Mouse (Mus musculus) midbrain, embryonic 11.5 days (tissue): ENCODE data around the gene Cdk4. TPM values are rescaled to one million over a fixed set of nuclear protein-coding genes. Genes with fewer than 3 reads are reported as not detected.
A peak's percentile ranks its signal among the peaks of the same experiment; 100 is the strongest.
"Not testable (repeated sequence)": the region's sequence is repeated elsewhere in the genome, so short reads cannot be mapped to it uniquely, and the experiment has no call there.

Experiments
- ATAC-seq: fragments of 200-750 bp; cut with Nextera tagmentation; 2 replicates; pipeline ENCODE4 v1.8.0; 2017; ENCODE audit warnings: moderate TSS enrichment, moderate library complexity; ENCODE audit not compliant: low FRiP score
- DNase-seq: peaks from one replicate; pipeline ENCODE4 v3.0.0; 2015; ENCODE audit warnings: low spot score; ENCODE audit errors: missing footprints
- H3K27ac ChIP-seq: fragments of 300-500 bp; sonication (generic); 2 replicates; pipeline ENCODE4 v1.5.1; 2014; ENCODE audit warnings: low read depth, low read length
- H3K27me3 ChIP-seq: fragments of 300-500 bp; sonication (generic); 2 replicates; pipeline ENCODE4 v1.6.1; 2014; ENCODE audit warnings: mild to moderate bottlenecking, low read length, moderate library complexity, mixed read lengths; ENCODE audit not compliant: control insufficient read depth, insufficient read depth
- H3K36me3 ChIP-seq: fragments of 300-500 bp; sonication (generic); 2 replicates; pipeline ENCODE4 v1.6.1; 2014; ENCODE audit warnings: mild to moderate bottlenecking, low read length, moderate library complexity, mixed read lengths; ENCODE audit not compliant: control insufficient read depth, insufficient read depth
- H3K4me1 ChIP-seq: fragments of 300-500 bp; sonication (generic); 2 replicates; pipeline ENCODE4 v1.6.1; 2014; ENCODE audit warnings: low read length; ENCODE audit not compliant: control insufficient read depth, insufficient read depth
- H3K4me2 ChIP-seq: fragments of 300-500 bp; sonication (generic); 2 replicates; pipeline ENCODE4 v1.6.1; 2014; ENCODE audit warnings: mild to moderate bottlenecking, moderate library complexity
- H3K4me3 ChIP-seq: fragments of 300-500 bp; sonication (generic); 2 replicates; pipeline ENCODE4 v1.5.1; 2014; ENCODE audit warnings: low read depth, low read length
- H3K9ac ChIP-seq: fragments of 300-500 bp; sonication (generic); 2 replicates; pipeline ENCODE4 v1.6.1; 2014; ENCODE audit warnings: low read length
- H3K9me3 ChIP-seq: fragments of 300-500 bp; sonication (generic); 2 replicates; pipeline ENCODE4 v1.6.1; 2016; ENCODE audit warnings: low read length; ENCODE audit not compliant: control insufficient read depth
- WGBS: fragments of 180-500 bp; shearing (Covaris S2); extraction: QIAGEN DNeasy Blood & Tissue Kit; methylation state at CpG from one replicate; pipeline ENCODE4 v1.1.7; 2014; 5-methylcytosine and 5-hydroxymethylcytosine counted together
- polyA plus RNA-seq: library from polyadenylated mRNA; unstranded; fragments of >200 nt; fragmentation: Nextera tagmentation; extraction: Ambion mirVana; gene quantifications from 2 replicates; pipeline ENCODE4 v1.2.1, GENCODE M21; 2014

Gene Cdk4
- polyA plus RNA-seq, 1 experiment from 2014 or later, result 2,848 TPM

DNA sequence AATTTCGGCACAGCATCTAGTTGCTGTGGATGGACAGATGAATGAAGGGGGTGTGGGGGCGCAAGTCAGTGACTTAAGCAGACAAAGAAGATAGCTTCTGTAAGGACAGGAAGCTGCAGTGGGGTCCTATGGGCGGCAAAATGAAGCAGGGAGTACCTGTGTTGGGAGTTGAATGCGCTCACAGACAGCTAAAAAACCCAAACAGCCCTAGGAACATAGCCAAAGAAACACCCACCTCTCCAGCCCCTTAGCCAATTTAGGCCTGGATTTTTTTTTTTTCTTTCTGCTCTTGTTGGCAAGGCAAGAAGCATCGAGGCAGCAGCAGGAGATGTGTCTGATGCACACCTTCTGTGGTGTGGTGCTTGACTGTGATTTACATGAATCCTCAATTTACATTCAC is 2.2 kb upstream of the Cdk4 start:
- DNase-seq (no peak), ATAC-seq (no peak)
- H3K9ac ChIP-seq, result no peak overlapping the region
- WGBS, result 26% methylated on average over 5 of the region's 5 CpGs
- peak overlapping the region; percentile 93 for H3K4me2 ChIP-seq
- peaks cover 24% of the 10 kb centered on the region for H3K36me3 ChIP-seq
- peaks cover 32% of the 10 kb centered on the region for H3K4me1 ChIP-seq
- no peak overlapping the region for H3K27ac ChIP-seq
- H3K4me3 ChIP-seq, result 0 out of 2 replicates have a peak overlapping the region, but pooled peaks have one; percentile 78
- no peaks in the 10 kb centered on the region; the same call in 1 of the 2 replicates for H3K27me3 ChIP-seq
- H3K9me3 ChIP-seq, result no peaks in the 10 kb centered on the region

DNA sequence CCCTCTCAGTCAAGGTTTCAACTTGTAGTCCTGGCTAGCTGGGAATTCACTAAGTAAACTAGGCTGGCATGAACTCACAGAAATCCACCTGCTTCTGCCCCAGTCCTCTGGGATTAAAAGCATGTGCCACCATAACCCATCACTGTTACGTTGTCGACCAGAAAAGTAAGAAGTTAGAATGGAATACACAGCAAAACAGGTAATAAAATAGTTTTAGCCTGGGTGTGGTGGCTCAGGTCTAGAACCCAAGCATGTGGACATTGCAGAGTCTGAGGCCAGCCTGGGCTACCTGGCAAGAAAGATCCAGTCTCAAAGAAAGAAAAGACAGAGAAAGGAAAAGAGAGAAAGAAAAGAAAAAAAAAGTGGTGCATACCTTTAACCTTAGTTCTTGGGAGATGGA is 1.8 kb upstream of the Cdk4 start:
- Histone ChIP-seq H3K27me3 (no peaks in the 10 kb centered on the region; the same call in 1 of the 2 replicates), H3K9me3 (no peaks in the 10 kb centered on the region), H3K4me2 (0 out of 2 replicates have a peak overlapping the region, but pooled peaks have one; percentile 4), H3K4me3 (no peak overlapping the region), H3K27ac (no peak overlapping the region), H3K36me3 (peaks cover 25% of the 10 kb centered on the region), H3K9ac (no peak overlapping the region), H3K4me1 (peaks cover 32% of the 10 kb centered on the region)
- DNase-seq (no peak), ATAC-seq (no peak)
- WGBS, result 74% methylated on average over 2 of the region's 2 CpGs

GRCm38 (mm10) chr10:127062101-127062500 is 1.2 kb upstream of the Cdk4 start:
- H3K27ac ChIP-seq, H3K27me3 ChIP-seq, H3K4me3 ChIP-seq, DNase-seq, H3K9ac ChIP-seq, ATAC-seq, H3K9me3 ChIP-seq, H3K4me2 ChIP-seq: not testable (repeated sequence)
- H3K4me1 ChIP-seq, result peaks cover 32% of the 10 kb centered on the region
- H3K36me3 ChIP-seq, result peaks cover 29% of the 10 kb centered on the region
- WGBS, result 82% methylated on average over 4 of the region's 4 CpGs

DNA sequence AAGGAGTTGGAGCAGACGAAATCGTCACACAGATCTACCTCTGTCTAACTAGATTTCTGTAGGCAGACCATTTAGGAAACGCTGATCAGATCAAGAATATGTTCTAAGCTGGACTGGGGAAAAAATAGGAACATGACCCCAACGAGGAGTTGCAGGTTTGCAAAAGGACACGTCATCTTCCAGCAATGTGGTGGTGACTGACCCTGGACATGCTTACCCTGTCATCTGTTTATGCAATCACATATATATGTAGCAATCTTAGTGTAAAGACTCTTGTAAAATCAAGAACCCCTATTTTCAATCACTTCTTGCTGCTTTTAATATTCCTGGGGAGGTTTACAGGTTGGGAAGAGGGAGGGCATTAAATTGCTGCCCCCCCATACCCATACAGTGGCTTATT is 831 bp upstream of the Cdk4 start:
- H3K4me3 ChIP-seq, result no peak overlapping the region
- no peak for ATAC-seq
- peaks cover 30% of the 10 kb centered on the region for H3K36me3 ChIP-seq
- DNase-seq, result no peak
- no peaks in the 10 kb centered on the region; the same call in 1 of the 2 replicates for H3K27me3 ChIP-seq
- WGBS, result 81% methylated on average over 5 of the region's 5 CpGs
- no peaks in the 10 kb centered on the region for H3K9me3 ChIP-seq
- H3K4me2 ChIP-seq, result no peak overlapping the region
- no peak overlapping the region for H3K9ac ChIP-seq
- H3K27ac ChIP-seq, result no peak overlapping the region; the same call in 1 of the 2 replicates
- peaks cover 32% of the 10 kb centered on the region for H3K4me1 ChIP-seq

- ATAC-seq (no peak), DNase-seq (peak; percentile 95)
- Histone ChIP-seq H3K4me1 (peaks cover 28% of the 10 kb centered on the region), H3K27me3 (no peaks in the 10 kb centered on the region; the same call in 1 of the 2 replicates), H3K9me3 (no peaks in the 10 kb centered on the region), H3K9ac (peak overlapping the region; percentile 100), H3K36me3 (peaks cover 32% of the 10 kb centered on the region), H3K27ac (peak overlapping the region; percentile 82), H3K4me2 (peak overlapping the region; percentile 77), H3K4me3 (peak overlapping the region; percentile 65)
- 18% methylated on average over 37 of the region's 37 CpGs for WGBS
These were observed 858 bp downstream of the Cdk4 start for GRCm38 (mm10) chr10:127063913-127064870.

DNA sequence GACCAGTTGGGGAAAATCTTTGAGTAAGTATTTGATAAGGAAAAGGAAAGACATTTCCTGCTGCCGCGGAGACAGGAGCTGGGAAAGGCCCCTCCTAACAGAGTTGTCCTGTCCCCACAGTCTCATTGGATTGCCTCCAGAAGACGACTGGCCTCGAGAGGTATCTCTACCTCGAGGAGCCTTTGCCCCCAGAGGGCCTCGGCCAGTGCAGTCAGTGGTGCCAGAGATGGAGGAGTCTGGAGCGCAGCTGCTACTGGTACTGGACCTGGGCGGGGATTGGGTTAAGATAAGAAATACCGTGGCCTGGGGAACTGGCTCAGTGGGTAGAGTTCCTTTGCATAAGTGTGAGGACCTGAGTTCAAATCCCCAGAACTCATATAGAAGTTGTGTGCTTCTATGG is 2.6 kb downstream of the Cdk4 start:
- H3K4me3 ChIP-seq, result no peak overlapping the region
- H3K27ac ChIP-seq, result no peak overlapping the region
- DNase-seq, result no peak
- no peaks in the 10 kb centered on the region for H3K9me3 ChIP-seq
- H3K4me2 ChIP-seq, result no peak overlapping the region
- no peaks in the 10 kb centered on the region; the same call in 1 of the 2 replicates for H3K27me3 ChIP-seq
- peaks cover 32% of the 10 kb centered on the region for H3K36me3 ChIP-seq
- 89% methylated on average over 9 of the region's 9 CpGs for WGBS
- no peak overlapping the region for H3K9ac ChIP-seq
- no peak for ATAC-seq
- H3K4me1 ChIP-seq, result peaks cover 23% of the 10 kb centered on the region

DNA sequence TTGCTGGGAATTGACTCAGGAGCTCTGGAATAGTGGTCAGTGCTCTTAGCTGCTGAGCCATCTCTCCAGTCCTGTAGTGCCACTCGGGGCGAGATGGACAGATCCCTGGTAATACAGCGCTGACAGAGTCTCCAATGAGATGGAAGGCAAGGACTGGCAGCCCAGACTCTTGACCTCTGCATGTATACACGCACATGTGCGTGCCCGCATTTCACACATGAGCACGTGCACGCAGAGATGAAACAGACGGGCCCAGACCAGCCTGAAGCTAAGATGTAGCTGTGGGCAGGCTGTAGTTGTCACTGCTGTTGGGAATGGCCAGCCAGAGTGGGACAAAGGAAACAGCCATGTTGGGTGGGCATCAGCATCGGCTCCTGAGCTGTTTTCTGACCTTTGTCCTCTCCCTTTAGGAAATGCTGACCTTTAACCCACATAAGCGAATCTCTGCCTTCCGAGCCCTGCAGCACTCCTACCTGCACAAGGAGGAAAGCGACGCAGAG is 3.2 kb downstream of the Cdk4 start:
- Histone ChIP-seq H3K9me3 (no peaks in the 10 kb centered on the region), H3K36me3 (peaks cover 32% of the 10 kb centered on the region), H3K4me1 (peaks cover 25% of the 10 kb centered on the region), H3K27ac (no peak overlapping the region), H3K4me3 (no peak overlapping the region), H3K27me3 (no peaks in the 10 kb centered on the region; the same call in 1 of the 2 replicates), H3K9ac (no peak overlapping the region), H3K4me2 (no peak overlapping the region)
- no peak for ATAC-seq
- no peak for DNase-seq
- WGBS, result 89% methylated on average over 14 of the region's 14 CpGs

GRCm38 (mm10) chr10:127068360-127069038 is 5.2 kb downstream of the Cdk4 start:
- Histone ChIP-seq H3K4me1 (peaks cover 21% of the 10 kb centered on the region), H3K27me3 (no peaks in the 10 kb centered on the region), H3K9ac (peak overlapping the region; percentile 79), H3K4me3 (peak overlapping the region; percentile 63), H3K4me2 (peak overlapping the region; percentile 97), H3K27ac (no peak overlapping the region), H3K36me3 (peaks cover 32% of the 10 kb centered on the region), H3K9me3 (no peaks in the 10 kb centered on the region)
- 85% methylated on average over 9 of the region's 9 CpGs for WGBS
- no peak for DNase-seq
- ATAC-seq, result no peak
